ENCODE assay signal across 15 mouse cellular contexts in the genomic region with DNA sequence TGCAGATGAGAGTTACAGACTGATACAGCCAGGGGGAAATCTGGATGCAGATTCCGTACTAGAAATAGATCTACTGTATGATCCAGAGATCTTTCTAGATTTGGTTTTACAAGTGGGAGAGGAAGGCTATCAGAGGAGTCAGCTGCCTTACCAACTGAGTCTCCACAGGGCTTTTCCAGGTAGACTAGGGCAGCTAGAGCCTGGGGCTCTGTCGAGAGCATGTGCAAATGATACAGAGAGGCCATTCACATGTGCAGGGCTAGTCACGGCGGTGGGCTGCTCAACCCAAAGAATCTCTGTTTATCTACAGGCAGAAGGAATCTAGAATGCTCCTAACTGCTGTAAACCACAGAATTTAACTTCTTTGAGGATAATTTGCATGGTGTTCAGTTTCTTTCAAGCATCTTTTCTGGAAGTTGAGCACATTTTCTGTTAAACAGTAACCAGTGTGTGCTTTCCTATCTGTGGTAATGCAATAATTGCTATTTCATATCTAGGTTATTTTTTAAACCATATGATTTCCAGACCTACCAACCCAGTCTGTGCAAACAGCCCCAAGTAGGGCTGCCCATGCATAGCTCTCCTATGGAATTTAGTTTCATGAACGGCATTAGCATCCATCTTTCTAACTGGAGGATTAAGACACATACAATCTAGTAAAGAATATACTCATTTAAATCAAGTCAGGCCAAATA.
"Had no signal": no experiment of that assay in that cellular context is flagged by ENCODE, and none has a peak within 500 bp of the region (broad histone marks: within the 10 kb centered on the region; RNA-seq: fewer than 3 reads in every experiment).

No protein-coding gene starts in this region.

- H3K27me3 ChIP-seq: limb, embryonic 12.5 days; liver, embryonic 15.5 days; megakaryocyte, embryonic 14.5 days; midbrain, embryonic 15.5 days; neural tube, embryonic 12.5 days had no signal

- H3K4me2 ChIP-seq: limb, embryonic 12.5 days; liver, embryonic 15.5 days; midbrain, embryonic 11.5 days; midbrain, embryonic 15.5 days; neural tube, embryonic 12.5 days had no signal

- DNase-seq: kidney, adult 8-10 months; kidney, postnatal 14 days; liver; lung, adult 2 months; lung, postnatal 10 days; spleen, adult 18-20 months; thymus, adult 18-20 months; thymus, postnatal 14 days had no signal

- H3K4me3 ChIP-seq: limb, embryonic 12.5 days; liver, embryonic 15.5 days; megakaryocyte, embryonic 14.5 days; midbrain, embryonic 15.5 days; neural tube, embryonic 12.5 days had no signal

- H3K27ac ChIP-seq: limb, embryonic 12.5 days; liver, embryonic 15.5 days; macrophage; midbrain, embryonic 15.5 days; neural tube, embryonic 12.5 days had no signal

- H3K4me1 ChIP-seq: limb, embryonic 12.5 days; liver, embryonic 15.5 days; megakaryocyte, embryonic 14.5 days; midbrain, embryonic 15.5 days; neural tube, embryonic 12.5 days had no signal

- H3K9ac ChIP-seq: limb, embryonic 12.5 days; liver, embryonic 15.5 days; midbrain, embryonic 15.5 days; neural tube, embryonic 12.5 days had no signal

- H3K36me3 ChIP-seq: limb, embryonic 12.5 days; liver, embryonic 15.5 days; midbrain, embryonic 15.5 days; neural tube, embryonic 12.5 days had no signal

- ATAC-seq: midbrain, embryonic 15.5 days had no signal

- H3K9me3 ChIP-seq: limb, embryonic 12.5 days; liver, embryonic 15.5 days; megakaryocyte, embryonic 14.5 days; midbrain, embryonic 15.5 days; neural tube, embryonic 12.5 days had no signal
